ENCODE assay signal across 1 mouse cellular context in genomic region chr2:103983146-103983545, GRCm38 (mm10).
A peak's percentile ranks its signal among the peaks of the same experiment; 100 is the strongest.
TF ChIP-seq lines count a peak whose summit lies in the region.

No protein-coding gene starts in this region.

TF ChIP-seq in MEL, 35 proteins besides CTCF, POLR2A, EP300 and RAD21:
- TF ChIP-seq E2F4 (IDR thresholded peaks at IDR 0.05; ENCODE audit: borderline replicate concordance, low read depth, low read length) (no peak), HCFC1 (IDR thresholded peaks at IDR 0.05; ENCODE audit: low read depth, low read length) (no peak), ZNF384 (IDR thresholded peaks at IDR 0.05; ENCODE audit: low read depth, low read length) (no peak), POLR2AphosphoS2 (IDR thresholded peaks at IDR 0.05; ENCODE audit: low read length) (peak; percentile 57), MYC (IDR thresholded peaks at IDR 0.05; ENCODE audit: low read depth, low read length) (no peak), USF2 (IDR thresholded peaks at IDR 0.05; ENCODE audit: borderline replicate concordance in 1 of 2, insufficient read depth in 1 of 2, low read depth in 1 of 2, low read length in 2 of 2) (no peak), CHD1 (IDR thresholded peaks at IDR 0.05; ENCODE audit: low read depth, low read length) (no peak), POLR2AphosphoS5 (IDR thresholded peaks at IDR 0.05; ENCODE audit: borderline replicate concordance, low read depth, low read length) (0 out of 2 replicates have a peak, but pooled peaks have one; percentile 22), MAZ (IDR thresholded peaks at IDR 0.05; ENCODE audit: low read depth, low read length) (no peak), MEF2A (IDR thresholded peaks at IDR 0.05; ENCODE audit: extremely low read depth, insufficient replicate concordance, low read depth, low read length, poor library complexity, severe bottlenecking) (no peak), MYB (IDR thresholded peaks at IDR 0.05; ENCODE audit: low read depth, low read length) (no peak), ZKSCAN1 (IDR thresholded peaks at IDR 0.05; ENCODE audit: low read depth, low read length) (no peak), SIN3A (IDR thresholded peaks at IDR 0.05; ENCODE audit: low read length) (no peak), ZC3H11A (IDR thresholded peaks at IDR 0.05; ENCODE audit: low read depth, low read length) (no peak), GABPA (IDR thresholded peaks at IDR 0.05; ENCODE audit: low read depth, low read length) (no peak), ELF1 (IDR thresholded peaks at IDR 0.05; ENCODE audit: low read depth, low read length) (no peak), ZMIZ1 (IDR thresholded peaks at IDR 0.05; ENCODE audit: low read depth, low read length) (0 out of 2 replicates have a peak, but pooled peaks have one; percentile 18), GATA1 (IDR thresholded peaks at IDR 0.05; ENCODE audit: low read depth, low read length) (no peak), BHLHE40 (IDR thresholded peaks at IDR 0.05; ENCODE audit: borderline replicate concordance, low read depth, low read length) (no peak), MAFK (IDR thresholded peaks at IDR 0.05; ENCODE audit: borderline replicate concordance, low read depth, low read length) (no peak)
